Mouse (Mus musculus): ENCODE results near the gene Smyd4.

DNA sequence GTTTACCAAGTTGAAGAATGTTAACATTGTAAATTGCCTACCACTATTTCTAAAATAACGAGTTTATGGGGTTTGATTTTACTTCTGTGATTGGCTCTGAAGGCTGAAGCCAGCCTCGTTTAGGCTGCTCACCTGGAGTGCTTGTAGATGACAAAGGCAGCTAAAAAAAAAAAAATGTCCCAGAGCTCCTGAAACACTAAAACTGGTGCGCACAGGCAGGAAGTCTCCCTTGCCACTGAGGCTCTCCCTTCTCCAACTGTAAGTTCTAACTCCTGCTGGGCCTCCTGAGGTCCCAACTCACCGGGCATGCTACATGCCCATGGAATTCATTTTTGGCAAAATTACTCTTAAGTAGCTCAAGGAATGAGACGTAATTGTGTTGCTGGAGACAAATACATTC lies 29.0 kb upstream of the Smyd4 start:
- TF ChIP-seq CTCF (IDR thresholded peaks at IDR 0.05; ENCODE audit: extremely low read depth, insufficient read depth, low read length) (no peak), POLR2A (IDR thresholded peaks at IDR 0.05; ENCODE audit: extremely low read depth, insufficient read depth, low read length) (no peak)

Measured in cortical plate, adult 2 months (tissue).